Mouse (Mus musculus) testis, adult 2 months (tissue): ENCODE data around the gene Ddr2.

Source experiments
- CTCF ChIP-seq: fragments of 200-500 bp; IDR thresholded peaks from 2 replicates; pipeline ENCODE4 v1.5.1; 2012; ENCODE audit warnings: low read depth, mild to moderate bottlenecking, inconsistent platforms, low read length, moderate library complexity; ENCODE audit not compliant: control insufficient read depth, insufficient read depth, insufficient replicate concordance
- POLR2A ChIP-seq: fragments of 200-500 bp; IDR thresholded peaks from 2 replicates; pipeline ENCODE4 v1.6.1; 2012; ENCODE audit warnings: low read depth, mild to moderate bottlenecking, inconsistent platforms, low read length, moderate library complexity; ENCODE audit not compliant: control insufficient read depth

- TF ChIP-seq CTCF = no peak
- TF ChIP-seq POLR2A = no peak
Measured at GRCm38 (mm10) chr1:170010716-170011505, 99.7 kb downstream of the Ddr2 start.
